Mouse (Mus musculus) midbrain, embryonic 11.5 days (tissue): ENCODE results near the gene Rftn2. TPM values are rescaled to one million over a fixed set of nuclear protein-coding genes. Genes with fewer than 3 reads are reported as not detected.

Experiments
- ATAC-seq: fragments of 200-750 bp; cut with Nextera tagmentation; 2 replicates; pipeline ENCODE4 v1.8.0; 2017; ENCODE audit warnings: moderate TSS enrichment, moderate library complexity; ENCODE audit not compliant: low FRiP score
- DNase-seq: peaks from one replicate; pipeline ENCODE4 v3.0.0; 2015; ENCODE audit warnings: low spot score; ENCODE audit errors: missing footprints
- H3K27ac ChIP-seq: fragments of 300-500 bp; sonication (generic); 2 replicates; pipeline ENCODE4 v1.5.1; 2014; ENCODE audit warnings: low read depth, low read length
- H3K27me3 ChIP-seq: fragments of 300-500 bp; sonication (generic); 2 replicates; pipeline ENCODE4 v1.6.1; 2014; ENCODE audit warnings: mild to moderate bottlenecking, low read length, moderate library complexity, mixed read lengths; ENCODE audit not compliant: control insufficient read depth, insufficient read depth
- H3K36me3 ChIP-seq: fragments of 300-500 bp; sonication (generic); 2 replicates; pipeline ENCODE4 v1.6.1; 2014; ENCODE audit warnings: mild to moderate bottlenecking, low read length, moderate library complexity, mixed read lengths; ENCODE audit not compliant: control insufficient read depth, insufficient read depth
- H3K4me1 ChIP-seq: fragments of 300-500 bp; sonication (generic); 2 replicates; pipeline ENCODE4 v1.6.1; 2014; ENCODE audit warnings: low read length; ENCODE audit not compliant: control insufficient read depth, insufficient read depth
- H3K4me2 ChIP-seq: fragments of 300-500 bp; sonication (generic); 2 replicates; pipeline ENCODE4 v1.6.1; 2014; ENCODE audit warnings: mild to moderate bottlenecking, moderate library complexity
- H3K4me3 ChIP-seq: fragments of 300-500 bp; sonication (generic); 2 replicates; pipeline ENCODE4 v1.5.1; 2014; ENCODE audit warnings: low read depth, low read length
- H3K9ac ChIP-seq: fragments of 300-500 bp; sonication (generic); 2 replicates; pipeline ENCODE4 v1.6.1; 2014; ENCODE audit warnings: low read length
- H3K9me3 ChIP-seq: fragments of 300-500 bp; sonication (generic); 2 replicates; pipeline ENCODE4 v1.6.1; 2016; ENCODE audit warnings: low read length; ENCODE audit not compliant: control insufficient read depth
- WGBS: fragments of 180-500 bp; shearing (Covaris S2); extraction: QIAGEN DNeasy Blood & Tissue Kit; methylation state at CpG from one replicate; pipeline ENCODE4 v1.1.7; 2014; 5-methylcytosine and 5-hydroxymethylcytosine counted together
- polyA plus RNA-seq: library from polyadenylated mRNA; unstranded; fragments of >200 nt; fragmentation: Nextera tagmentation; extraction: Ambion mirVana; gene quantifications from 2 replicates; pipeline ENCODE4 v1.2.1, GENCODE M21; 2014

The Rftn2 gene
- polyA plus RNA-seq, 1 experiment from 2014 or later, result 7.3 TPM

GRCm38 (mm10) chr1:55236487-55236886 is 9.9 kb upstream of the Rftn2 start:
- DNase-seq (no peak), ATAC-seq (no peak)
- no peaks in the 10 kb centered on the region for H3K9me3 ChIP-seq
- H3K4me3 ChIP-seq, result peak overlapping the region; percentile 66
- H3K4me2 ChIP-seq, result peak overlapping the region; percentile 81
- peaks cover 13% of the 10 kb centered on the region for H3K4me1 ChIP-seq
- H3K27ac ChIP-seq, result no peak overlapping the region
- H3K36me3 ChIP-seq, result no peaks in the 10 kb centered on the region
- 42% methylated on average over 5 of the region's 5 CpGs for WGBS
- H3K27me3 ChIP-seq, result no peaks in the 10 kb centered on the region
- H3K9ac ChIP-seq, result peak overlapping the region; percentile 48; the same call in 1 of the 2 replicates

- no peak overlapping the region for H3K4me3 ChIP-seq
- ATAC-seq, result no peak
- H3K36me3 ChIP-seq, result no peaks in the 10 kb centered on the region
- peaks cover 13% of the 10 kb centered on the region for H3K4me1 ChIP-seq
- H3K27ac ChIP-seq, result no peak overlapping the region
- H3K9ac ChIP-seq, result no peak overlapping the region
- H3K4me2 ChIP-seq, result no peak overlapping the region
- no peak for DNase-seq
- H3K9me3 ChIP-seq, result no peaks in the 10 kb centered on the region
- H3K27me3 ChIP-seq, result no peaks in the 10 kb centered on the region
- 50% methylated on average over 16 of the region's 16 CpGs for WGBS
Measured at GRCm38 (mm10) chr1:55234910-55235520, 8.4 kb upstream of the Rftn2 start.

- Histone ChIP-seq H3K9me3 (no peaks in the 10 kb centered on the region), H3K27me3 (no peaks in the 10 kb centered on the region), H3K4me3 (no peak overlapping the region), H3K4me2 (no peak overlapping the region), H3K36me3 (no peaks in the 10 kb centered on the region), H3K27ac (no peak overlapping the region), H3K9ac (no peak overlapping the region), H3K4me1 (peaks cover 2% of the 10 kb centered on the region; the same call in 1 of the 2 replicates)
- WGBS, result 87% methylated on average over 8 of the region's 8 CpGs
- ATAC-seq, result no peak
- peak; percentile 64 for DNase-seq
Measured at GRCm38 (mm10) chr1:55228256-55228884, 1.8 kb upstream of the Rftn2 start.

GRCm38 (mm10) chr1:55227376-55227775 is 794 bp upstream of the Rftn2 start:
- no peak overlapping the region for H3K4me3 ChIP-seq
- ATAC-seq (no peak), DNase-seq (no peak)
- H3K4me2 ChIP-seq, result no peak overlapping the region
- no peaks in the 10 kb centered on the region for H3K36me3 ChIP-seq
- no peak overlapping the region for H3K9ac ChIP-seq
- H3K27ac ChIP-seq, result no peak overlapping the region
- H3K9me3 ChIP-seq, result no peaks in the 10 kb centered on the region
- H3K4me1 ChIP-seq, result peaks cover 2% of the 10 kb centered on the region; the same call in 1 of the 2 replicates
- H3K27me3 ChIP-seq, result no peaks in the 10 kb centered on the region
- WGBS, result 45% methylated on average over 1 of the region's 1 CpGs

- WGBS, result 46% methylated on average over 3 of the region's 3 CpGs
- H3K27me3 ChIP-seq, result no peaks in the 10 kb centered on the region
- H3K9me3 ChIP-seq, result no peaks in the 10 kb centered on the region
- H3K27ac ChIP-seq, result no peak overlapping the region
- DNase-seq (peak; percentile 84), ATAC-seq (no peak)
- no peaks in the 10 kb centered on the region for H3K36me3 ChIP-seq
- H3K4me2 ChIP-seq, result peak overlapping the region; percentile 64; the same call in 1 of the 2 replicates
- peaks cover 2% of the 10 kb centered on the region; the same call in 1 of the 2 replicates for H3K4me1 ChIP-seq
- 0 out of 2 replicates have a peak overlapping the region, but pooled peaks have one; percentile 1 for H3K4me3 ChIP-seq
- H3K9ac ChIP-seq, result no peak overlapping the region
Measured at GRCm38 (mm10) chr1:55225398-55225797, 1.2 kb downstream of the Rftn2 start.

GRCm38 (mm10) chr1:55224111-55224510 is 2.5 kb downstream of the Rftn2 start:
- Histone ChIP-seq H3K9ac (no peak overlapping the region), H3K4me2 (no peak overlapping the region), H3K27me3 (no peaks in the 10 kb centered on the region), H3K9me3 (no peaks in the 10 kb centered on the region), H3K27ac (no peak overlapping the region), H3K36me3 (no peaks in the 10 kb centered on the region), H3K4me3 (no peak overlapping the region), H3K4me1 (peaks cover 2% of the 10 kb centered on the region; the same call in 1 of the 2 replicates)
- ATAC-seq (no peak), DNase-seq (no peak)
- WGBS, result 74% methylated on average over 11 of the region's 11 CpGs

- H3K4me1 ChIP-seq, result peaks cover 2% of the 10 kb centered on the region; the same call in 1 of the 2 replicates
- 88% methylated on average over 7 of the region's 7 CpGs for WGBS
- no peak for ATAC-seq
Measured at GRCm38 (mm10) chr1:55223026-55223425, 3.6 kb downstream of the Rftn2 start.

GRCm38 (mm10) chr1:55221352-55221751 is 5.2 kb downstream of the Rftn2 start:
- no peak overlapping the region for H3K4me3 ChIP-seq
- no peaks in the 10 kb centered on the region for H3K36me3 ChIP-seq
- H3K27ac ChIP-seq, result no peak overlapping the region
- H3K27me3 ChIP-seq, result no peaks in the 10 kb centered on the region
- 78% methylated on average over 4 of the region's 4 CpGs for WGBS
- DNase-seq (no peak), ATAC-seq (no peak)
- peaks cover 2% of the 10 kb centered on the region; the same call in 1 of the 2 replicates for H3K4me1 ChIP-seq
- H3K4me2 ChIP-seq, result no peak overlapping the region
- H3K9ac ChIP-seq, result no peak overlapping the region
- H3K9me3 ChIP-seq, result no peaks in the 10 kb centered on the region

More at GRCm38 (mm10) chr1:55223026-55223425, 3.6 kb downstream of the Rftn2 start:
- no peak overlapping the region for H3K4me3 ChIP-seq
- no peak overlapping the region for H3K9ac ChIP-seq
- H3K27ac ChIP-seq, result no peak overlapping the region
- H3K27me3 ChIP-seq, result no peaks in the 10 kb centered on the region
- H3K36me3 ChIP-seq, result no peaks in the 10 kb centered on the region
- DNase-seq, result no peak
- no peak overlapping the region for H3K4me2 ChIP-seq
- no peaks in the 10 kb centered on the region for H3K9me3 ChIP-seq

- DNase-seq, result no peak
- no peak overlapping the region for H3K27ac ChIP-seq
- H3K9ac ChIP-seq, result no peak overlapping the region
- no peak overlapping the region for H3K4me3 ChIP-seq
- H3K36me3 ChIP-seq, result no peaks in the 10 kb centered on the region
- H3K9me3 ChIP-seq, result no peaks in the 10 kb centered on the region
- no peak for ATAC-seq
- no peak overlapping the region for H3K4me2 ChIP-seq
- no peaks in the 10 kb centered on the region for H3K4me1 ChIP-seq
- H3K27me3 ChIP-seq, result no peaks in the 10 kb centered on the region
- 88% methylated on average over 2 of the region's 2 CpGs for WGBS
Measured at GRCm38 (mm10) chr1:55217191-55217590, 9.4 kb downstream of the Rftn2 start.
